Mouse (Mus musculus): ENCODE measurements around the gene Map3k13. TPM values are rescaled to one million over a fixed set of nuclear protein-coding genes. Genes with fewer than 3 reads are reported as not detected.

Gene Map3k13
- total RNA-seq, 2 experiments from 2014 or later, result not detected

Other genes starting within 250 kb of the Map3k13 start
- 0.63 and 1.3 TPM in 2 replicates for gene 2510009E07Rik, start 99.7 kb upstream of the Map3k13 start, total RNA-seq (2015; ENCODE audit: low replicate concordance)
- 0.56 and 1.1 TPM in 2 replicates for gene 2510009E07Rik, start 99.7 kb upstream of the Map3k13 start, total RNA-seq (2017; ENCODE audit: low replicate concordance)
- gene Ehhadh, start 6.5 kb upstream of the Map3k13 start, total RNA-seq (2015; ENCODE audit: low replicate concordance), result 1.3 TPM in 1 of 2 replicates, not detected in the other
- 0.94 and 2.9 TPM in 2 replicates for gene Ehhadh, start 6.5 kb upstream of the Map3k13 start, total RNA-seq (2017; ENCODE audit: low replicate concordance)
- 3.6 and 5.0 TPM in 2 replicates for gene Tmem41a, start 153.2 kb downstream of the Map3k13 start, total RNA-seq (2015; ENCODE audit: low replicate concordance)
- gene Tmem41a, start 153.2 kb downstream of the Map3k13 start, total RNA-seq (2017; ENCODE audit: low replicate concordance), result 0.77 and 2.0 TPM in 2 replicates
- gene Liph, start 201.3 kb downstream of the Map3k13 start, total RNA-seq (2015; ENCODE audit: low replicate concordance), result not detected in 2 replicates
- 2.6 TPM in 1 of 2 replicates, not detected in the other for gene Liph, start 201.3 kb downstream of the Map3k13 start, total RNA-seq (2017; ENCODE audit: low replicate concordance)
- 19.0 and 28.4 TPM in 2 replicates for gene Senp2, start 215.1 kb downstream of the Map3k13 start, total RNA-seq (2015; ENCODE audit: low replicate concordance)
- 41.4 and 57.3 TPM in 2 replicates for gene Senp2, start 215.1 kb downstream of the Map3k13 start, total RNA-seq (2017; ENCODE audit: low replicate concordance)